Mouse (Mus musculus) adrenal gland (tissue): ENCODE data around the gene Atg2b.

Source experiments
- intact Hi-C: fragments of 180-260 bp; cut with DNase I; formaldehyde crosslinking; loops from one replicate; pipeline ENCODE4 v1.15.1; 2025

Atg2b gene

GRCm38 (mm10) chr12:105686791-105687190 lies 1.8 kb upstream of the Atg2b start:
- intact Hi-C loops = loop anchor here (10.0 kb wide), 1 partner anchor 98 kb away; the partner anchor contains the start of gene Papola

GRCm38 (mm10) chr12:105683933-105684901 lies 794 bp downstream of the Atg2b start, which contains the start of gene Gskip:
TSS of gene Gskip (plus strand) at chr12:105684829.
- intact Hi-C loops = loop anchor here (5.0 to 10.0 kb wide), 2 partner anchors 38 to 101 kb away; partner anchors contain the start of gene Papola

GRCm38 (mm10) chr12:105678762-105679161 lies 6.2 kb downstream of the Atg2b start:
- intact Hi-C loops = no loop called here

- intact Hi-C loops = no loop called here
These were observed 6.8 kb downstream of the Atg2b start for GRCm38 (mm10) chr12:105678211-105678610.

- intact Hi-C loops = no loop called here
These were observed 8.7 kb downstream of the Atg2b start for GRCm38 (mm10) chr12:105676274-105676673.

GRCm38 (mm10) chr12:105655850-105656249 lies 29.2 kb downstream of the Atg2b start:
- intact Hi-C loops = no loop called here

GRCm38 (mm10) chr12:105642770-105643321 lies 42.2 kb downstream of the Atg2b start:
- intact Hi-C loops = no loop called here

GRCm38 (mm10) chr12:105637554-105637953 lies 47.5 kb downstream of the Atg2b start:
- intact Hi-C loops = no loop called here

- intact Hi-C loops = no loop called here
These were observed 48.5 kb downstream of the Atg2b start for GRCm38 (mm10) chr12:105636551-105636950.

- intact Hi-C loops = no loop called here
These were observed 50.5 kb downstream of the Atg2b start for GRCm38 (mm10) chr12:105634374-105635067.

GRCm38 (mm10) chr12:105625798-105626197 lies 59.2 kb downstream of the Atg2b start:
- intact Hi-C loops = no loop called here

- intact Hi-C loops = no loop called here
These were observed 62.0 kb downstream of the Atg2b start for GRCm38 (mm10) chr12:105622981-105623539.

GRCm38 (mm10) chr12:105622048-105622447 lies 63.0 kb downstream of the Atg2b start:
- intact Hi-C loops = no loop called here

- intact Hi-C loops = loop anchor here (10.0 kb wide), 1 partner anchor 119 kb away; no protein-coding TSS in a partner anchor
These were observed 71.5 kb downstream of the Atg2b start for GRCm38 (mm10) chr12:105613559-105613958.

GRCm38 (mm10) chr12:105611748-105612147 lies 73.3 kb downstream of the Atg2b start:
- intact Hi-C loops = loop anchor here (10.0 kb wide), 1 partner anchor 117 kb away; no protein-coding TSS in a partner anchor

- intact Hi-C loops = loop anchor here (10.0 kb wide), 1 partner anchor 116 kb away; no protein-coding TSS in a partner anchor
These were observed 74.0 kb downstream of the Atg2b start for GRCm38 (mm10) chr12:105611045-105611444.

- intact Hi-C loops = no loop called here
These were observed 78.1 kb downstream of the Atg2b start for GRCm38 (mm10) chr12:105606881-105607280.

- intact Hi-C loops = no loop called here
These were observed 79.8 kb downstream of the Atg2b start for GRCm38 (mm10) chr12:105605212-105605611.

- intact Hi-C loops = no loop called here
These were observed 81.1 kb downstream of the Atg2b start for GRCm38 (mm10) chr12:105603904-105604303.

- intact Hi-C loops = no loop called here
These were observed 82.3 kb downstream of the Atg2b start, which contains the start of gene Bdkrb1 for GRCm38 (mm10) chr12:105602581-105603210. TSS of gene Bdkrb1 (plus strand) at chr12:105603085.
